Mouse (Mus musculus) forebrain, postnatal 0 days (tissue): Measurements from ENCODE around the gene Ifrd2. TPM values are rescaled to one million over a fixed set of nuclear protein-coding genes. Genes with fewer than 3 reads are reported as not detected.

Source experiments
- ATAC-seq: fragments of 200-750 bp; cut with Nextera tagmentation; 2 replicates; pipeline ENCODE4 v1.8.0; 2017; ENCODE audit warnings: mild to moderate bottlenecking, moderate library complexity
- DNase-seq: peaks from one replicate; pipeline ENCODE4 v3.0.0-alpha.2; 2015
- H3K27ac ChIP-seq: fragments of 300-500 bp; sonication (generic); 2 replicates; pipeline ENCODE4 v1.5.1; 2014; ENCODE audit warnings: low read depth, mild to moderate bottlenecking, antibody characterized with exemption, low read length, moderate library complexity, mixed read lengths
- H3K27me3 ChIP-seq: fragments of 300-500 bp; sonication (generic); 2 replicates; pipeline ENCODE4 v1.6.1; 2014; ENCODE audit warnings: mild to moderate bottlenecking, low read length, mixed read lengths; ENCODE audit not compliant: insufficient read depth
- H3K36me3 ChIP-seq: fragments of 300-500 bp; sonication (generic); 2 replicates; pipeline ENCODE4 v1.6.1; 2014; ENCODE audit warnings: mild to moderate bottlenecking, moderate library complexity; ENCODE audit not compliant: insufficient read depth
- H3K4me1 ChIP-seq: fragments of 300-500 bp; sonication (generic); 2 replicates; pipeline ENCODE4 v1.6.1; 2014; ENCODE audit warnings: antibody characterized with exemption; ENCODE audit not compliant: insufficient read depth
- H3K4me2 ChIP-seq: fragments of 300-500 bp; sonication (generic); 2 replicates; pipeline ENCODE4 v1.6.1; 2014; ENCODE audit warnings: low read depth, mild to moderate bottlenecking, moderate library complexity
- H3K4me3 ChIP-seq: fragments of 300-500 bp; sonication (generic); 2 replicates; pipeline ENCODE4 v1.5.1; 2014; ENCODE audit warnings: low read depth, low read length, mixed read lengths
- H3K9ac ChIP-seq: fragments of 300-500 bp; sonication (generic); 2 replicates; pipeline ENCODE4 v1.6.1; 2014; ENCODE audit warnings: mild to moderate bottlenecking
- H3K9me3 ChIP-seq: fragments of 300-500 bp; sonication (generic); 2 replicates; pipeline ENCODE4 v1.6.1; 2016; ENCODE audit warnings: low read length
- CTCF ChIP-seq: sonication (generic); IDR thresholded peaks from 2 replicates; pipeline ENCODE4 v1.5.1; 2016; ENCODE audit warnings: antibody characterized with exemption, control low read depth, low read depth
- WGBS: fragments of 180-500 bp; shearing (Covaris S2); extraction: QIAGEN DNeasy Blood & Tissue Kit; methylation state at CpG from one replicate; pipeline ENCODE4 v1.1.7; 2014; 5-methylcytosine and 5-hydroxymethylcytosine counted together
- polyA plus RNA-seq: library from polyadenylated mRNA; unstranded; fragments of >200 nt; fragmentation: Nextera tagmentation; extraction: Ambion mirVana; gene quantifications from 2 replicates; pipeline ENCODE4 v1.2.1, GENCODE M21; 2015
- total RNA-seq: library from RNA; depleted of rRNA; stranded (reverse); fragments of >200 nt; gene quantifications from 2 replicates; pipeline ENCODE4 v1.2.3, GENCODE M21; 2014

The Ifrd2 gene
- total and polyA plus RNA-seq, 2 experiments from 2014 or later, result 7.4 to 13.8 TPM

GRCm38 (mm10) chr9:107590058-107590772 is 2.8 kb downstream of the Ifrd2 start:
- Histone ChIP-seq H3K4me3 (no peak overlapping the region), H3K27me3 (no peaks in the 10 kb centered on the region), H3K4me2 (no peak overlapping the region), H3K36me3 (peaks cover 42% of the 10 kb centered on the region), H3K27ac (no peak overlapping the region), H3K9ac (no peak overlapping the region), H3K4me1 (peaks cover 6% of the 10 kb centered on the region; the same call in 1 of the 2 replicates), H3K9me3 (no peaks in the 10 kb centered on the region)
- DNase-seq (no peak), ATAC-seq (no peak)
- TF ChIP-seq CTCF, result no peak
- 88% methylated on average over 25 of the region's 25 CpGs for WGBS

GRCm38 (mm10) chr9:107590773-107591060 is 3.3 kb downstream of the Ifrd2 start:
- no peak for ATAC-seq
- WGBS, result 98% methylated on average over 6 of the region's 6 CpGs
- H3K9me3 ChIP-seq, result no peaks in the 10 kb centered on the region

GRCm38 (mm10) chr9:107593101-107593976 is 5.9 kb downstream of the Ifrd2 start:
- H3K27ac ChIP-seq, result no peak overlapping the region

More at GRCm38 (mm10) chr9:107590773-107591060, 3.3 kb downstream of the Ifrd2 start:
- no peak for TF ChIP-seq CTCF
- H3K27me3 ChIP-seq, result no peaks in the 10 kb centered on the region
- peaks cover 42% of the 10 kb centered on the region for H3K36me3 ChIP-seq
- peaks cover 6% of the 10 kb centered on the region; the same call in 1 of the 2 replicates for H3K4me1 ChIP-seq
- H3K4me2 ChIP-seq, result no peak overlapping the region
- no peak overlapping the region for H3K9ac ChIP-seq
- H3K27ac ChIP-seq, result no peak overlapping the region
- no peak overlapping the region for H3K4me3 ChIP-seq
- DNase-seq, result no peak

GRCm38 (mm10) chr9:107594281-107595062 is 7.0 kb downstream of the Ifrd2 start:
- WGBS, result 74% methylated on average over 8 of the region's 8 CpGs
- ATAC-seq, result no peak
- H3K27me3 ChIP-seq, result no peaks in the 10 kb centered on the region
- TF ChIP-seq CTCF, result no peak
- H3K4me2 ChIP-seq, result no peak overlapping the region
- H3K4me1 ChIP-seq, result no peaks in the 10 kb centered on the region
- H3K4me3 ChIP-seq, result no peak overlapping the region
- H3K27ac ChIP-seq, result no peak overlapping the region
- peaks cover 42% of the 10 kb centered on the region for H3K36me3 ChIP-seq
- no peaks in the 10 kb centered on the region for H3K9me3 ChIP-seq
- no peak overlapping the region for H3K9ac ChIP-seq
- no peak for DNase-seq

More at GRCm38 (mm10) chr9:107593101-107593976, 5.9 kb downstream of the Ifrd2 start:
- no peak overlapping the region for H3K4me2 ChIP-seq
- H3K36me3 ChIP-seq, result peaks cover 42% of the 10 kb centered on the region
- 78% methylated on average over 11 of the region's 11 CpGs for WGBS
- peak; percentile 31 for DNase-seq
- no peaks in the 10 kb centered on the region for H3K9me3 ChIP-seq
- H3K4me1 ChIP-seq, result peaks cover 2% of the 10 kb centered on the region; the same call in 1 of the 2 replicates
- no peak for TF ChIP-seq CTCF
- H3K27me3 ChIP-seq, result no peaks in the 10 kb centered on the region
- H3K9ac ChIP-seq, result no peak overlapping the region
- peak; percentile 64 for ATAC-seq
- H3K4me3 ChIP-seq, result no peak overlapping the region

- no peaks in the 10 kb centered on the region for H3K4me1 ChIP-seq
Observed at GRCm38 (mm10) chr9:107596619-107597569, 9.5 kb downstream of the Ifrd2 start.

GRCm38 (mm10) chr9:107598385-107598784 is 10.9 kb downstream of the Ifrd2 start:
- H3K36me3 ChIP-seq, result peaks cover 9% of the 10 kb centered on the region
- H3K9ac ChIP-seq, result no peak overlapping the region
- H3K4me3 ChIP-seq, result no peak overlapping the region
- H3K4me1 ChIP-seq, result no peaks in the 10 kb centered on the region
- DNase-seq (no peak), ATAC-seq (no peak)
- 74% methylated on average over 5 of the region's 5 CpGs for WGBS
- H3K27me3 ChIP-seq, result no peaks in the 10 kb centered on the region
- H3K4me2 ChIP-seq, result no peak overlapping the region
- H3K27ac ChIP-seq, result no peak overlapping the region
- no peak for TF ChIP-seq CTCF
- no peaks in the 10 kb centered on the region for H3K9me3 ChIP-seq

More at GRCm38 (mm10) chr9:107596619-107597569, 9.5 kb downstream of the Ifrd2 start:
- ATAC-seq, result no peak
- 86% methylated on average over 11 of the region's 11 CpGs for WGBS
- Histone ChIP-seq H3K9ac (no peak overlapping the region), H3K9me3 (no peaks in the 10 kb centered on the region), H3K4me3 (no peak overlapping the region), H3K27ac (no peak overlapping the region), H3K27me3 (no peaks in the 10 kb centered on the region), H3K4me2 (no peak overlapping the region), H3K36me3 (peaks cover 22% of the 10 kb centered on the region)
- no peak for DNase-seq
- TF ChIP-seq CTCF, result no peak
